17 mouse cellular contexts compared by ENCODE assay signal in genomic region chr7:45749401-45749800, GRCm38 (mm10). TPM values are rescaled to one million over a fixed set of nuclear protein-coding genes. Genes with fewer than 3 reads are reported as not detected.
DNase-seq lines count a peak whose midpoint lies in the region; ATAC-seq lines count a peak whose summit lies in the region.
"Had no signal": no experiment of that assay in that cellular context is flagged by ENCODE, and none has a peak within 500 bp of the region (broad histone marks: within the 10 kb centered on the region; RNA-seq: fewer than 3 reads in every experiment).

No protein-coding gene starts in this region.

- H3K9ac ChIP-seq in hindbrain, embryonic 11.5 days (ENCODE audit: low read depth, low read length) = no peak overlapping the region
- H3K9ac ChIP-seq in midbrain, embryonic 16.5 days (ENCODE audit: low read depth, low read length) = 0 out of 2 replicates have a peak overlapping the region, but pooled peaks have one; percentile 6
- no peak overlapping the region for H3K9ac ChIP-seq in midbrain, embryonic 11.5 days (ENCODE audit: low read length)
- H3K9ac ChIP-seq in limb, embryonic 12.5 days (replicated peaks) = no peak overlapping the region; the same call in 1 of the 2 replicates
- H3K9ac ChIP-seq: lung, embryonic 15.5 days had no signal

- 0 out of 2 replicates have a peak overlapping the region, but pooled peaks have one; percentile 1 for H3K27ac ChIP-seq in hindbrain, embryonic 10.5 days
- H3K27ac ChIP-seq in hindbrain, embryonic 11.5 days (ENCODE audit: low read depth, low read length) = no peak overlapping the region
- H3K27ac ChIP-seq in midbrain, embryonic 16.5 days (ENCODE audit: low read length) = no peak overlapping the region
- no peak overlapping the region for H3K27ac ChIP-seq in midbrain, embryonic 11.5 days (ENCODE audit: low read depth, low read length)
- 0 out of 2 replicates have a peak overlapping the region, but pooled peaks have one; percentile 7 for H3K27ac ChIP-seq in limb, embryonic 12.5 days
- H3K27ac ChIP-seq: heart, adult 2 months; lung, embryonic 15.5 days had no signal

- no peak for DNase-seq in hindbrain, embryonic 10.5 days (ENCODE audit: low spot score)
- DNase-seq in hindbrain, embryonic 11.5 days (ENCODE audit: low spot score) = no peak
- DNase-seq in midbrain, embryonic 11.5 days (ENCODE audit: low spot score, missing footprints) = no peak
- DNase-seq in layer of hippocampus, postnatal 36 days = no peak
- DNase-seq: adrenal gland, postnatal 10 days; cerebellum, adult 18-20 months; heart, adult 2 months; heart, postnatal 36 days; liver had no signal

- no peaks in the 10 kb centered on the region for H3K27me3 ChIP-seq in hindbrain, embryonic 10.5 days (ENCODE audit: insufficient read depth, poor library complexity, severe bottlenecking)
- H3K27me3 ChIP-seq in hindbrain, embryonic 11.5 days (ENCODE audit: control insufficient read depth, insufficient read depth, low read length) = no peaks in the 10 kb centered on the region
- no peaks in the 10 kb centered on the region for H3K27me3 ChIP-seq in midbrain, embryonic 16.5 days (ENCODE audit: control insufficient read depth, insufficient read depth, low read depth, low read length)
- H3K27me3 ChIP-seq in midbrain, embryonic 11.5 days (ENCODE audit: control insufficient read depth, insufficient read depth, low read length) = no peaks in the 10 kb centered on the region
- no peaks in the 10 kb centered on the region for H3K27me3 ChIP-seq in limb, embryonic 12.5 days
- H3K27me3 ChIP-seq: lung, embryonic 15.5 days had no signal

- H3K4me3 ChIP-seq in hindbrain, embryonic 10.5 days = no peak overlapping the region
- no peak overlapping the region for H3K4me3 ChIP-seq in hindbrain, embryonic 11.5 days (ENCODE audit: low read depth, low read length)
- no peak overlapping the region for H3K4me3 ChIP-seq in midbrain, embryonic 16.5 days (ENCODE audit: low read depth, low read length)
- no peak overlapping the region for H3K4me3 ChIP-seq in midbrain, embryonic 11.5 days (ENCODE audit: low read depth, low read length)
- H3K4me3 ChIP-seq in limb, embryonic 12.5 days (replicated peaks) = no peak overlapping the region
- H3K4me3 ChIP-seq: heart, adult 2 months; lung, embryonic 15.5 days had no signal

- 54% methylated on average over 10 of the region's 10 CpGs for WGBS in hindbrain, embryonic 10.5 days
- WGBS in hindbrain, embryonic 11.5 days = 50% methylated on average over 10 of the region's 10 CpGs
- WGBS in midbrain, embryonic 16.5 days = 51% methylated on average over 7 of the region's 10 CpGs
- WGBS in midbrain, embryonic 11.5 days = 69% methylated on average over 9 of the region's 10 CpGs
- WGBS in limb, embryonic 12.5 days = 36% methylated on average over 10 of the region's 10 CpGs

- no peak overlapping the region for H3K4me2 ChIP-seq in hindbrain, embryonic 11.5 days (replicated peaks; ENCODE audit: low read depth, low read length)
- no peak overlapping the region for H3K4me2 ChIP-seq in midbrain, embryonic 16.5 days (ENCODE audit: low read length)
- no peak overlapping the region for H3K4me2 ChIP-seq in midbrain, embryonic 11.5 days
- peak overlapping the region; percentile 13; the same call in 1 of the 2 replicates for H3K4me2 ChIP-seq in limb, embryonic 12.5 days
- H3K4me2 ChIP-seq: lung, embryonic 15.5 days had no signal

- no peak for ATAC-seq in hindbrain, embryonic 11.5 days (ENCODE audit: low FRiP score)
- no peak for ATAC-seq in midbrain, embryonic 16.5 days
- ATAC-seq in midbrain, embryonic 11.5 days (ENCODE audit: low FRiP score) = no peak
- ATAC-seq in common myeloid progenitor, adult 5-6 weeks (replicated peaks; ENCODE audit: low read depth, poor library complexity, severe bottlenecking) = 0 out of 2 replicates have a peak, but pooled peaks have one; percentile 32
- ATAC-seq in limb, embryonic 12.5 days (ENCODE audit: insufficient number of reproducible peaks, insufficient read depth, low FRiP score, low TSS enrichment, low read depth) = no peak
- ATAC-seq in inflammation-experienced regulatory T-cells, adult 6 months = no peak

- no peaks in the 10 kb centered on the region for H3K36me3 ChIP-seq in hindbrain, embryonic 10.5 days
- H3K36me3 ChIP-seq in hindbrain, embryonic 11.5 days (ENCODE audit: control insufficient read depth, insufficient read depth, low read length) = no peaks in the 10 kb centered on the region
- H3K36me3 ChIP-seq in midbrain, embryonic 16.5 days (ENCODE audit: control insufficient read depth, insufficient read depth, low read length) = no peaks in the 10 kb centered on the region
- H3K36me3 ChIP-seq in midbrain, embryonic 11.5 days (ENCODE audit: control insufficient read depth, insufficient read depth, low read length) = no peaks in the 10 kb centered on the region
- H3K36me3 ChIP-seq in limb, embryonic 12.5 days = no peaks in the 10 kb centered on the region
- H3K36me3 ChIP-seq: lung, embryonic 15.5 days had no signal

- H3K9me3 ChIP-seq in hindbrain, embryonic 10.5 days = 0 out of 2 replicates have a peak, but pooled peaks cover 6% of the 10 kb centered on the region
- H3K9me3 ChIP-seq in hindbrain, embryonic 11.5 days (ENCODE audit: control insufficient read depth, low read length) = no peaks in the 10 kb centered on the region
- no peaks in the 10 kb centered on the region for H3K9me3 ChIP-seq in midbrain, embryonic 16.5 days (replicated peaks; ENCODE audit: control insufficient read depth, low read length, poor library complexity, severe bottlenecking)
- H3K9me3 ChIP-seq in midbrain, embryonic 11.5 days (ENCODE audit: control insufficient read depth, low read length) = 0 out of 2 replicates have a peak, but pooled peaks cover 4% of the 10 kb centered on the region
- H3K9me3 ChIP-seq in limb, embryonic 12.5 days = 0 out of 2 replicates have a peak, but pooled peaks cover 6% of the 10 kb centered on the region
- H3K9me3 ChIP-seq: lung, embryonic 15.5 days had no signal

- peaks cover 8% of the 10 kb centered on the region for H3K4me1 ChIP-seq in hindbrain, embryonic 10.5 days (replicated peaks)
- no peaks in the 10 kb centered on the region for H3K4me1 ChIP-seq in hindbrain, embryonic 11.5 days (replicated peaks; ENCODE audit: control insufficient read depth, insufficient read depth, low read length)
- peaks cover 3% of the 10 kb centered on the region; the same call in 1 of the 2 replicates for H3K4me1 ChIP-seq in midbrain, embryonic 16.5 days (ENCODE audit: control insufficient read depth, insufficient read depth, low read length)
- H3K4me1 ChIP-seq in midbrain, embryonic 11.5 days (ENCODE audit: control insufficient read depth, insufficient read depth, low read length) = no peaks in the 10 kb centered on the region
- H3K4me1 ChIP-seq in limb, embryonic 12.5 days (replicated peaks) = peaks cover 9% of the 10 kb centered on the region

RNA-seq across cellular contexts. Expression of gene Spaca4, which starts 23.8 kb away (rescaled TPM):
- polyA plus RNA-seq in hindbrain, embryonic 10.5 days (2016; fragmentation: Nextera tagmentation; extraction: Ambion mirVana) = not detected in 2 replicates
- polyA plus RNA-seq in hindbrain, embryonic 11.5 days (2014; fragmentation: Nextera tagmentation; extraction: Ambion mirVana) = not detected in 2 replicates
- not detected in 2 replicates for polyA plus RNA-seq in midbrain, embryonic 16.5 days (2015; fragmentation: Nextera tagmentation; extraction: Ambion mirVana)
- not detected in 2 replicates for polyA plus RNA-seq in midbrain, embryonic 11.5 days (2014; fragmentation: Nextera tagmentation; extraction: Ambion mirVana)
- total RNA-seq in common myeloid progenitor, adult 5-6 weeks (2017) = not detected in 2 replicates
- not detected in 2 replicates for polyA plus RNA-seq in limb, embryonic 12.5 days (2016; fragmentation: Nextera tagmentation; extraction: Ambion mirVana)
- not detected for polyA plus RNA-seq in inflammation-experienced regulatory T-cells, adult 6 months (2017; shearing (Covaris generic))
- not detected for total RNA-seq in layer of hippocampus, postnatal 36 days (2021)
- total RNA-seq: adrenal gland, postnatal 10 days; CH12.LX; heart, adult 2 months; heart, postnatal 36 days; left cerebral cortex, adult 18-20 months had no signal
- polyA plus RNA-seq: heart, adult 2 months; lung, embryonic 15.5 days; spleen, adult 2 months had no signal

RNA-seq across cellular contexts. Expression of gene Fam83e, which starts 28.4 kb away (rescaled TPM):
- polyA plus RNA-seq in hindbrain, embryonic 10.5 days (2016; fragmentation: Nextera tagmentation; extraction: Ambion mirVana) = 1.6 and 1.8 TPM in 2 replicates
- polyA plus RNA-seq in hindbrain, embryonic 11.5 days (2014; fragmentation: Nextera tagmentation; extraction: Ambion mirVana) = 0.80 TPM in 2 replicates
- 0.48 and 0.62 TPM in 2 replicates for polyA plus RNA-seq in midbrain, embryonic 16.5 days (2015; fragmentation: Nextera tagmentation; extraction: Ambion mirVana)
- polyA plus RNA-seq in midbrain, embryonic 11.5 days (2014; fragmentation: Nextera tagmentation; extraction: Ambion mirVana) = 0.57 and 1.4 TPM in 2 replicates
- total RNA-seq in common myeloid progenitor, adult 5-6 weeks (2017) = 0.82 and 0.87 TPM in 2 replicates
- polyA plus RNA-seq in limb, embryonic 12.5 days (2016; fragmentation: Nextera tagmentation; extraction: Ambion mirVana) = 1.0 and 1.3 TPM in 2 replicates
- under 1 TPM in 2 of 3 experiments, not detected in 1; 0.63 to 0.80 TPM for polyA plus RNA-seq in inflammation-experienced regulatory T-cells, adult 6 months (2017; shearing (Covaris generic))
- total RNA-seq in layer of hippocampus, postnatal 36 days (2021) = under 1 TPM; 0.12 to 0.13 TPM

RNA-seq across cellular contexts. Expression of gene Sphk2, which starts 31.6 kb away (rescaled TPM):
- polyA plus RNA-seq in hindbrain, embryonic 10.5 days (2016; fragmentation: Nextera tagmentation; extraction: Ambion mirVana) = 33.6 and 35.5 TPM in 2 replicates
- polyA plus RNA-seq in hindbrain, embryonic 11.5 days (2014; fragmentation: Nextera tagmentation; extraction: Ambion mirVana) = 13.6 and 17.6 TPM in 2 replicates
- polyA plus RNA-seq in midbrain, embryonic 16.5 days (2015; fragmentation: Nextera tagmentation; extraction: Ambion mirVana) = 21.9 and 23.0 TPM in 2 replicates
- 11.8 and 14.9 TPM in 2 replicates for polyA plus RNA-seq in midbrain, embryonic 11.5 days (2014; fragmentation: Nextera tagmentation; extraction: Ambion mirVana)
- total RNA-seq in common myeloid progenitor, adult 5-6 weeks (2017) = 8.2 and 9.5 TPM in 2 replicates
- polyA plus RNA-seq in limb, embryonic 12.5 days (2016; fragmentation: Nextera tagmentation; extraction: Ambion mirVana) = 32.5 TPM in 2 replicates
- polyA plus RNA-seq in inflammation-experienced regulatory T-cells, adult 6 months (2017; shearing (Covaris generic)) = 10 to 100 TPM; 12.1 to 17.3 (median 15.5) TPM
- total RNA-seq in layer of hippocampus, postnatal 36 days (2021) = 10 to 100 TPM; 36.6 to 37.2 TPM

RNA-seq across cellular contexts. Expression of gene Lmtk3, which starts 34.1 kb away (rescaled TPM):
- 2.3 and 5.4 TPM in 2 replicates for polyA plus RNA-seq in hindbrain, embryonic 10.5 days (2016; fragmentation: Nextera tagmentation; extraction: Ambion mirVana)
- polyA plus RNA-seq in hindbrain, embryonic 11.5 days (2014; fragmentation: Nextera tagmentation; extraction: Ambion mirVana) = 6.3 and 9.1 TPM in 2 replicates
- polyA plus RNA-seq in midbrain, embryonic 16.5 days (2015; fragmentation: Nextera tagmentation; extraction: Ambion mirVana) = 19.6 and 26.7 TPM in 2 replicates
- 4.6 and 4.8 TPM in 2 replicates for polyA plus RNA-seq in midbrain, embryonic 11.5 days (2014; fragmentation: Nextera tagmentation; extraction: Ambion mirVana)
- not detected in 2 replicates for total RNA-seq in common myeloid progenitor, adult 5-6 weeks (2017)
- polyA plus RNA-seq in limb, embryonic 12.5 days (2016; fragmentation: Nextera tagmentation; extraction: Ambion mirVana) = 3.4 and 4.9 TPM in 2 replicates
- under 1 TPM in 1 of 3 experiments, not detected in 2; 0.58 TPM for polyA plus RNA-seq in inflammation-experienced regulatory T-cells, adult 6 months (2017; shearing (Covaris generic))
- 100 to 1,000 TPM; 285 to 298 TPM for total RNA-seq in layer of hippocampus, postnatal 36 days (2021)

RNA-seq across cellular contexts. Expression of gene Rpl18, which starts 34.1 kb away (rescaled TPM):
- polyA plus RNA-seq in hindbrain, embryonic 10.5 days (2016; fragmentation: Nextera tagmentation; extraction: Ambion mirVana) = 1,010 and 1,126 TPM in 2 replicates
- polyA plus RNA-seq in hindbrain, embryonic 11.5 days (2014; fragmentation: Nextera tagmentation; extraction: Ambion mirVana) = 904 and 927 TPM in 2 replicates
- 475 and 495 TPM in 2 replicates for polyA plus RNA-seq in midbrain, embryonic 16.5 days (2015; fragmentation: Nextera tagmentation; extraction: Ambion mirVana)
- polyA plus RNA-seq in midbrain, embryonic 11.5 days (2014; fragmentation: Nextera tagmentation; extraction: Ambion mirVana) = 878 and 933 TPM in 2 replicates
- 1,786 and 1,933 TPM in 2 replicates for total RNA-seq in common myeloid progenitor, adult 5-6 weeks (2017)
- 990 and 1,038 TPM in 2 replicates for polyA plus RNA-seq in limb, embryonic 12.5 days (2016; fragmentation: Nextera tagmentation; extraction: Ambion mirVana)
- 1,000 to 10,000 TPM; 1,609 to 2,946 (median 2,383) TPM for polyA plus RNA-seq in inflammation-experienced regulatory T-cells, adult 6 months (2017; shearing (Covaris generic))
- total RNA-seq in layer of hippocampus, postnatal 36 days (2021) = 100 to 1,000 TPM; 372 to 375 TPM

Comparison
In these comparisons a context has a peak if more than half of its experiments do, and no peak if none do; other contexts are left out.
1. H3K27ac ChIP-seq: peak in hindbrain, embryonic 10.5 days (single experiment) and limb, embryonic 12.5 days (single experiment); none in hindbrain, embryonic 11.5 days (single experiment), midbrain, embryonic 16.5 days (single experiment) and midbrain, embryonic 11.5 days (single experiment).